Mouse (Mus musculus) forebrain, embryonic 14.5 days (tissue): Measurements from ENCODE around the gene Gm12216. TPM values are rescaled to one million over a fixed set of nuclear protein-coding genes. Genes with fewer than 3 reads are reported as not detected.

Source experiments
- ATAC-seq: fragments of 200-750 bp; cut with Nextera tagmentation; 2 replicates; pipeline ENCODE4 v1.8.0; 2017; ENCODE audit warnings: mild to moderate bottlenecking, moderate library complexity
- DNase-seq: peaks from one replicate; pipeline ENCODE4 v3.0.0-alpha.2; 2015; ENCODE audit warnings: low spot score
- H3K27ac ChIP-seq: fragments of 300-500 bp; sonication (generic); 2 replicates; pipeline ENCODE4 v1.5.1; 2014; ENCODE audit warnings: low read depth, mild to moderate bottlenecking, control low read depth, low read length, moderate library complexity
- H3K27me3 ChIP-seq: fragments of 300-500 bp; sonication (generic); replicated peaks from 2 replicates; pipeline ENCODE4 v1.6.1; 2014; ENCODE audit warnings: low read length, control low read depth, mixed read lengths; ENCODE audit not compliant: control insufficient read depth, insufficient read depth
- H3K36me3 ChIP-seq: fragments of 300-500 bp; sonication (generic); 2 replicates; pipeline ENCODE4 v1.6.1; 2014; ENCODE audit warnings: low read length, control low read depth; ENCODE audit not compliant: control insufficient read depth, insufficient read depth
- H3K4me1 ChIP-seq: fragments of 300-500 bp; sonication (generic); 2 replicates; pipeline ENCODE4 v1.6.1; 2014; ENCODE audit warnings: antibody characterized with exemption, low read length, control low read depth; ENCODE audit not compliant: control insufficient read depth, insufficient read depth
- H3K4me2 ChIP-seq: fragments of 300-500 bp; sonication (generic); 2 replicates; pipeline ENCODE4 v1.6.1; 2014; ENCODE audit warnings: mild to moderate bottlenecking, control low read depth, low read length
- H3K4me3 ChIP-seq: fragments of 300-500 bp; sonication (generic); 2 replicates; pipeline ENCODE4 v1.5.1; 2014; ENCODE audit warnings: low read depth, low read length, control low read depth
- H3K9ac ChIP-seq: fragments of 300-500 bp; sonication (generic); 2 replicates; pipeline ENCODE4 v1.6.1; 2014; ENCODE audit warnings: mild to moderate bottlenecking, low read length, control low read depth, moderate library complexity
- H3K9me3 ChIP-seq: fragments of 300-500 bp; sonication (generic); replicated peaks from 2 replicates; pipeline ENCODE4 v1.6.1; 2016; ENCODE audit warnings: low read length, control low read depth, mixed read lengths; ENCODE audit not compliant: control insufficient read depth
- WGBS: fragments of 180-500 bp; shearing (Covaris S2); extraction: QIAGEN DNeasy Blood & Tissue Kit; methylation state at CpG from one replicate; pipeline ENCODE4 v1.1.7; 2014; 5-methylcytosine and 5-hydroxymethylcytosine counted together
- polyA plus RNA-seq: library from polyadenylated mRNA; unstranded; fragments of >200 nt; fragmentation: Nextera tagmentation; extraction: Ambion mirVana; gene quantifications from 2 replicates; pipeline ENCODE4 v1.2.1, GENCODE M21; 2014

Gm12216 gene
- polyA plus RNA-seq, 1 experiment from 2014 or later, result not detected

DNA sequence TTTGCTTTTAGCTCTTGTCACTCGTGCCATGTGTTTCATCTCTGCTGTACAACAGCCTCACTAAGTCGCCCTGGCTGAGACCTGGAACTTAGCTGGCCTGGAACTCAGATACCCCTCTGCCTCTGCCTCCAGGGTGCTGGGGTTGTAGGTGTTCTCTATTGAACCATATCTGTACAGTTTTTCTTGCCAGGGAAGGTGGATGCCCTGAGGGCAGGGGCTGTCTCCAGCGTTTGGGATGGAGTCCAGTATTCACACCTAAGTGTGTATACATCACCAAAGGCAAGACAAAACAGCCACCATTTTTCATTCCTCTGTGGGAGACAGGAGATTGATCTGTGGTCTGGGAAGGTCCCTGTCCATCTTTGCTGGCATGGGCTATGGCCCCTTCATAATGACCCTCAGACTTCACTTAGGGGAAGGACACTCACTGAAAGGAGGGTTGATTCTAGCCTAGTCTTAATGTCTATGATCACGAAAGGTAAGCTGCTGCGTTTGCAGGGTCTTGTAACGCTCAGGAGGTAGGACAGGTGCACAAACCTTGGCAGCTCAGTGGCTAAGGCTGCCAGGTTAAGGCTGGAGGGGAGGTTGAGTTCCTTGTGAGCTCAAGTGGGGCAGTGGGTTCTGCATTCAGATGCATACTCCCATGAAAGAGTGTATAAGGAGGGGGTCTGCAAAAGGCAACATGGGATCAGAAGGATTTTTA, 847 bp downstream of the Gm12216 start:
- no peak; the same call in 1 of the 2 replicates for ATAC-seq
- Histone ChIP-seq H3K9ac (no peak overlapping the region), H3K27ac (no peak overlapping the region), H3K4me3 (no peak overlapping the region), H3K4me2 (no peak overlapping the region; the same call in 1 of the 2 replicates), H3K9me3 (no peaks in the 10 kb centered on the region), H3K4me1 (no peaks in the 10 kb centered on the region), H3K36me3 (no peaks in the 10 kb centered on the region), H3K27me3 (no peaks in the 10 kb centered on the region)
- no peak for DNase-seq
- WGBS, result 81% methylated on average over 6 of the region's 6 CpGs

GRCm38 (mm10) chr11:53853665-53854064, 5.4 kb downstream of the Gm12216 start:
- ATAC-seq, result no peak
- DNase-seq, result no peak
- 75% methylated on average over 5 of the region's 5 CpGs for WGBS
- Histone ChIP-seq H3K9ac (no peak overlapping the region), H3K27me3 (no peaks in the 10 kb centered on the region), H3K4me2 (no peak overlapping the region), H3K36me3 (no peaks in the 10 kb centered on the region), H3K9me3 (no peaks in the 10 kb centered on the region), H3K27ac (no peak overlapping the region), H3K4me1 (no peaks in the 10 kb centered on the region), H3K4me3 (no peak overlapping the region)

DNA sequence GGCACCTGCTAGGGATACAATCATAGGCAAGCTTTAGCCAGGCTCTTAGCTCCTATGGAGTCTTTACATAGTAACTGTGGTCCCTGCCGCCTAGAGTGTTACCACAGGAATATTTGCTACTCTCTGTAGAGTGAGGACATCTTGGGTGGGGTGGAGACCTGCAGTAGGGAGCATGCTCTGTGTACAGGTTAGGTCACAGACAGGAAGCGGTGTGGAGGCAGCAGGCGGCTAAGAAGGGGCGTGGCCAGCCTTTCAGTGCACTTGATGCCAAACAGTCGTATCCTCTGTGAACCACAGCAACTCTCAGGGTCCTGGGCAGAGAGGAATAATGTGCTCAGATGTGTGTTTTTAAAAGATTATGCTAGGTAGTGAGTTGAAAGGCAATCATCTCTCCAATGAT, 7.3 kb downstream of the Gm12216 start:
- H3K9me3 ChIP-seq, result no peaks in the 10 kb centered on the region
- no peaks in the 10 kb centered on the region for H3K4me1 ChIP-seq
- no peak overlapping the region for H3K4me2 ChIP-seq
- H3K36me3 ChIP-seq, result no peaks in the 10 kb centered on the region
- no peak overlapping the region for H3K27ac ChIP-seq
- no peak for DNase-seq
- 32% methylated on average over 5 of the region's 5 CpGs for WGBS
- no peaks in the 10 kb centered on the region for H3K27me3 ChIP-seq
- H3K9ac ChIP-seq, result no peak overlapping the region
- no peak for ATAC-seq
- H3K4me3 ChIP-seq, result no peak overlapping the region

DNA sequence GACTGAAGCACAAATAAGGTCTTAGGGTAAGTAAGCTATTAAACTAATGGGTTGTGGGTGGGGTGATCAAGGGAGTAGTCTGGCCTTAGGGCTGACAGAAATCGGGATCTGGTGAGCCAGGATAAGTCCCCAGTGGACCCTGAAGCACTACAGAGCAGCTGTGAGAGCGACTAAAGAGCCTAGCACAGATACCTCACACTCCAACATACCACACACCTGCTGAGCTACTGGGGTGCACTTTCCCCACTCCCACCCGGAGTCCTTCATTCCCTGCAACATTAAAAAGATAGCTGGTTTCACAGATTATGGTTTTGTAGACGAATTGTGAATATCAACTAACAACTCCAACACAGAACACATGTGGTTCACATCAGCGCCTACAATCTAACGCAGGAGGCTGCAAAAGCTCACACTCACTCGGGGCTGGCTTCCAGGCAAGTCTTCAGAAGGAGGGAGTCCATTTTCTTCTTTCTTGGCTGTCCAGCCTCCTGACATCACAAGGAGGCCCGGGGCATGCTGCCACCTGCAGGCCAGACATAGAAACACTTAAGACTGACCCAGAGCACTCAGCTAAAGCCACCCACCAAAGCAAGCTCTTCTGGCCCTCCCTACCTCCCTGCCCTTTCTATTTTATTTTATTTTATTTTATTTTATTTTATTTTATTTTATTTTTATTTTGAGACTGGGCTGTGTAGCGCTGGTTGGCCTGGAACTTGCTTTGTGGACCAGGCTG, 9.3 kb downstream of the Gm12216 start:
- DNase-seq, result peak; percentile 79
- no peaks in the 10 kb centered on the region for H3K27me3 ChIP-seq
- WGBS, result 35% methylated on average over 9 of the region's 9 CpGs
- ATAC-seq, result peak; percentile 54; the same call in 1 of the 2 replicates
- H3K36me3 ChIP-seq, result no peaks in the 10 kb centered on the region
- no peak overlapping the region for H3K4me3 ChIP-seq
- no peaks in the 10 kb centered on the region for H3K4me1 ChIP-seq
- H3K9ac ChIP-seq, result no peak overlapping the region
- no peak overlapping the region for H3K4me2 ChIP-seq
- H3K9me3 ChIP-seq, result no peaks in the 10 kb centered on the region
- H3K27ac ChIP-seq, result no peak overlapping the region

GRCm38 (mm10) chr11:53845680-53846079, 13.4 kb downstream of the Gm12216 start:
- no peak for DNase-seq
- Histone ChIP-seq H3K9ac (no peak overlapping the region), H3K27me3 (no peaks in the 10 kb centered on the region), H3K9me3 (no peaks in the 10 kb centered on the region), H3K4me1 (no peaks in the 10 kb centered on the region), H3K4me3 (no peak overlapping the region), H3K4me2 (no peak overlapping the region), H3K27ac (no peak overlapping the region), H3K36me3 (no peaks in the 10 kb centered on the region)
- ATAC-seq, result no peak
- WGBS, result 84% methylated on average over 6 of the region's 6 CpGs

DNA sequence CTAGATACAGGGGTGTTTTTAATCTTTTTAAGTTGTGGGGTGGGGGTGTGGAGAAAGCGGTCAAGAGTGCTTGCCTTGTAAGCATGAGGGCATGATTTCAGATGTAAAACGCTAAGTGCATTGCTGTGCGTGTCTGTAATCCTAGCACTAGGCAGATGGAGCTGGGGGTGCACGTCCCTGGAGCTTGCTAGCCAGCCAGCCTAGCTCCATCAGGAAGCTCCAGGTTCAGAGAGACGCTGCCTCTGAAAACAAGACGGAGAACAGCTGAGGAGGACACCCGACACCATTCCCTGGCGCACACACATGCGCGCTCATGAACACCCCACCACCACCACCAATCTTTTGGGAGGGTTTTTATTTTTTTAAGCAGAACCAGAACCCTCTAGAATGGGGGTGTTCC, 15.9 kb downstream of the Gm12216 start:
- ATAC-seq (no peak), DNase-seq (no peak)
- 80% methylated on average over 10 of the region's 10 CpGs for WGBS
- no peaks in the 10 kb centered on the region for H3K27me3 ChIP-seq
- H3K4me1 ChIP-seq, result no peaks in the 10 kb centered on the region
- no peak overlapping the region for H3K4me2 ChIP-seq
- H3K9ac ChIP-seq, result no peak overlapping the region
- H3K36me3 ChIP-seq, result no peaks in the 10 kb centered on the region
- H3K4me3 ChIP-seq, result no peak overlapping the region
- no peak overlapping the region for H3K27ac ChIP-seq
- H3K9me3 ChIP-seq, result no peaks in the 10 kb centered on the region

DNA sequence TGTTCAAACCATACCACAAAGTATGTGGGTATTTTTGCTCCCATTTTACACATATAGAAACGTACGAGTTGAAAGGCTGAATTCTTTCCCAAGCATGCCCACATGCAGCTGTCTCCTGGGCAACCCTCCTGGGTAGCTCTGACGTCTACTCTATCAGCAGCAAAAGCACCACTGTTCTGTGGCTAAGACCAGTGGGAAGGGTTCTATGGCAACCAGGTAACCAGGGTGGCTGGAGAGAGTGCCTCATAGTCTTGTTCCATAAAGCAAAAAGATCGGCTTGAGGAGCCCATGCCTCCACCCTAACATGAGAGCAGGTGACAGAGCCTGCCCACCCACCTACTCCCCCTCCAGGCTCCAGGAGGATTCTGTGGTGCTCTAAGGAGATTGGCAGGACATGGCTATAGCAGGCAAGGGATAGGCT, 16.9 kb downstream of the Gm12216 start:
- DNase-seq (no peak), ATAC-seq (no peak)
- no peaks in the 10 kb centered on the region for H3K27me3 ChIP-seq
- WGBS, result 52% methylated on average over 4 of the region's 4 CpGs
- no peaks in the 10 kb centered on the region for H3K4me1 ChIP-seq
- no peak overlapping the region for H3K4me2 ChIP-seq
- no peaks in the 10 kb centered on the region for H3K9me3 ChIP-seq
- no peak overlapping the region for H3K4me3 ChIP-seq
- no peak overlapping the region for H3K9ac ChIP-seq
- no peak overlapping the region for H3K27ac ChIP-seq
- H3K36me3 ChIP-seq, result no peaks in the 10 kb centered on the region

DNA sequence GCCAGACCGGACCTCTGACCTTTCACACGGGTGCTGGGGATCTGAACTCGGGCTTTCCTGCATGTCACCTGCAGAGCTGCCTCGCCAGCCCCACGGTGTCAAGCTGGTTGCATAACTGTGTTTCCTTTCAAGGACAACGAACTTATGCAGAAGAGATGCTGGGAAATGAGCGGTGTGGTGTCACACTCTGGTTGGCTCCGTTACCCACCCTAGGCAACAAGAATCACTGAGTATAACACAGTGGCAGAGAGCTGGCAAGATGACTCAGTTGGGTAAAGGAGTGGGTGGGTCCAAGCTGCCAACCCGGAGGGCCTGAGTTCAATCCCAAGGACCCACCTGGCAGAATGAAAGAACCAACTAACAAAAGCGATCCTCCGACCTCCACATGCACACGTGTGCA, 17.5 kb downstream of the Gm12216 start:
- H3K4me2 ChIP-seq, result no peak overlapping the region
- WGBS, result 84% methylated on average over 12 of the region's 12 CpGs
- H3K27me3 ChIP-seq, result no peaks in the 10 kb centered on the region
- ATAC-seq, result no peak
- H3K4me3 ChIP-seq, result no peak overlapping the region
- H3K9ac ChIP-seq, result no peak overlapping the region
- H3K9me3 ChIP-seq, result no peaks in the 10 kb centered on the region
- no peak for DNase-seq
- H3K4me1 ChIP-seq, result no peaks in the 10 kb centered on the region
- no peaks in the 10 kb centered on the region for H3K36me3 ChIP-seq
- no peak overlapping the region for H3K27ac ChIP-seq
